Mouse (Mus musculus) stomach, embryonic 14.5 days (tissue): ENCODE results near the gene Rerg. TPM values are rescaled to one million over a fixed set of nuclear protein-coding genes. Genes with fewer than 3 reads are reported as not detected.
"Not testable (repeated sequence)": the region's sequence is repeated elsewhere in the genome, so short reads cannot be mapped to it uniquely, and the experiment has no call there.

Source experiments
- ATAC-seq: fragments of 200-750 bp; cut with Nextera tagmentation; 2 replicates; pipeline ENCODE4 v1.8.0; 2017; ENCODE audit warnings: low read depth, moderate TSS enrichment; ENCODE audit not compliant: insufficient number of reproducible peaks, insufficient read depth, low FRiP score
- H3K27ac ChIP-seq: fragments of 300-500 bp; sonication (generic); 2 replicates; pipeline ENCODE4 v1.5.1; 2014; ENCODE audit warnings: mild to moderate bottlenecking, low read length, moderate library complexity, mixed read lengths
- H3K27me3 ChIP-seq: fragments of 300-500 bp; sonication (generic); 2 replicates; pipeline ENCODE4 v1.6.1; 2014; ENCODE audit warnings: low read length, control low read depth, mixed read lengths; ENCODE audit not compliant: control insufficient read depth, insufficient read depth
- H3K36me3 ChIP-seq: fragments of 300-500 bp; sonication (generic); 2 replicates; pipeline ENCODE4 v1.6.1; 2014; ENCODE audit warnings: mild to moderate bottlenecking, control low read depth, low read length, moderate library complexity, mixed read lengths; ENCODE audit not compliant: control insufficient read depth, insufficient read depth
- H3K4me1 ChIP-seq: fragments of 300-500 bp; sonication (generic); 2 replicates; pipeline ENCODE4 v1.6.1; 2014; ENCODE audit warnings: low read length, control low read depth, mixed read lengths; ENCODE audit not compliant: control insufficient read depth, insufficient read depth
- H3K4me2 ChIP-seq: fragments of 300-500 bp; sonication (generic); replicated peaks from 2 replicates; pipeline ENCODE4 v1.6.1; 2014; ENCODE audit warnings: low read depth, low read length, control low read depth
- H3K4me3 ChIP-seq: fragments of 300-500 bp; sonication (generic); 2 replicates; pipeline ENCODE4 v1.5.1; 2014; ENCODE audit warnings: low read depth, low read length, control low read depth
- H3K9ac ChIP-seq: fragments of 300-500 bp; sonication (generic); replicated peaks from 2 replicates; pipeline ENCODE4 v1.6.1; 2014; ENCODE audit warnings: low read depth, mild to moderate bottlenecking, control low read depth, low read length, moderate library complexity, mixed read lengths
- H3K9me3 ChIP-seq: fragments of 300-500 bp; sonication (generic); 2 replicates; pipeline ENCODE4 v1.6.1; 2016; ENCODE audit warnings: low read depth, low read length, control low read depth; ENCODE audit not compliant: control insufficient read depth
- WGBS: fragments of 180-500 bp; shearing (Covaris S2); extraction: QIAGEN DNeasy Blood & Tissue Kit; methylation state at CpG from one replicate; pipeline ENCODE4 v1.1.7; 2014; 5-methylcytosine and 5-hydroxymethylcytosine counted together
- polyA plus RNA-seq: library from polyadenylated mRNA; unstranded; fragments of >200 nt; fragmentation: Nextera tagmentation; extraction: Ambion mirVana; gene quantifications from 2 replicates; pipeline ENCODE4 v1.2.1, GENCODE M21; 2014

Rerg gene
- polyA plus RNA-seq, 1 experiment from 2014 or later = 36.5 TPM

GRCm38 (mm10) chr6:137053464-137053863, 116.8 kb downstream of the Rerg start:
- no peak for ATAC-seq

GRCm38 (mm10) chr6:137053006-137053405, 117.3 kb downstream of the Rerg start:
- no peak for ATAC-seq
- Histone ChIP-seq H3K36me3 (no peaks in the 10 kb centered on the region; the same call in 1 of the 2 replicates), H3K4me2 (no peak overlapping the region), H3K4me1 (no peaks in the 10 kb centered on the region), H3K27ac (no peak overlapping the region), H3K4me3 (no peak overlapping the region), H3K9me3 (peaks cover 3% of the 10 kb centered on the region; the same call in 1 of the 2 replicates), H3K9ac (no peak overlapping the region), H3K27me3 (no peaks in the 10 kb centered on the region)
- WGBS = 89% methylated on average over 9 of the region's 9 CpGs

More at GRCm38 (mm10) chr6:137053464-137053863, 116.8 kb downstream of the Rerg start:
- no peak overlapping the region for H3K9ac ChIP-seq
- no peaks in the 10 kb centered on the region; the same call in 1 of the 2 replicates for H3K36me3 ChIP-seq
- no peak overlapping the region for H3K4me3 ChIP-seq
- no peak overlapping the region for H3K27ac ChIP-seq
- 78% methylated on average over 5 of the region's 5 CpGs for WGBS
- H3K4me2 ChIP-seq = no peak overlapping the region
- H3K9me3 ChIP-seq = peaks cover 3% of the 10 kb centered on the region; the same call in 1 of the 2 replicates
- no peaks in the 10 kb centered on the region for H3K27me3 ChIP-seq
- no peaks in the 10 kb centered on the region for H3K4me1 ChIP-seq

- no peak for ATAC-seq
- WGBS = 89% methylated on average over 11 of the region's 11 CpGs
Observed at GRCm38 (mm10) chr6:137047036-137047435, 123.3 kb downstream of the Rerg start.

GRCm38 (mm10) chr6:137045011-137045504, 125.2 kb downstream of the Rerg start:
- H3K36me3 ChIP-seq = no peaks in the 10 kb centered on the region
- no peaks in the 10 kb centered on the region for H3K4me1 ChIP-seq
- H3K4me2 ChIP-seq = no peak overlapping the region
- H3K27ac ChIP-seq = no peak overlapping the region
- no peak overlapping the region for H3K9ac ChIP-seq
- no peak for ATAC-seq
- peaks cover 3% of the 10 kb centered on the region; the same call in 1 of the 2 replicates for H3K9me3 ChIP-seq
- no peak overlapping the region for H3K4me3 ChIP-seq
- WGBS = 75% methylated on average over 9 of the region's 9 CpGs
- H3K27me3 ChIP-seq = no peaks in the 10 kb centered on the region

More at GRCm38 (mm10) chr6:137047036-137047435, 123.3 kb downstream of the Rerg start:
- Histone ChIP-seq H3K9me3 (peaks cover 3% of the 10 kb centered on the region; the same call in 1 of the 2 replicates), H3K9ac (no peak overlapping the region), H3K4me1 (no peaks in the 10 kb centered on the region), H3K36me3 (no peaks in the 10 kb centered on the region), H3K27me3 (no peaks in the 10 kb centered on the region), H3K4me3 (no peak overlapping the region), H3K27ac (no peak overlapping the region), H3K4me2 (no peak overlapping the region)

- H3K4me2 ChIP-seq, H3K9me3 ChIP-seq, H3K4me1 ChIP-seq, H3K9ac ChIP-seq, H3K36me3 ChIP-seq, ATAC-seq, H3K4me3 ChIP-seq, H3K27me3 ChIP-seq, H3K27ac ChIP-seq: not testable (repeated sequence)
- 88% methylated on average over 8 of the region's 8 CpGs for WGBS
Observed at GRCm38 (mm10) chr6:137035611-137036395, 134.5 kb downstream of the Rerg start.

GRCm38 (mm10) chr6:137030611-137031097, 139.6 kb downstream of the Rerg start:
- no peak for ATAC-seq
- Histone ChIP-seq H3K9ac (no peak overlapping the region), H3K4me3 (no peak overlapping the region), H3K4me1 (no peaks in the 10 kb centered on the region), H3K4me2 (no peak overlapping the region), H3K36me3 (no peaks in the 10 kb centered on the region), H3K9me3 (no peaks in the 10 kb centered on the region), H3K27me3 (no peaks in the 10 kb centered on the region), H3K27ac (no peak overlapping the region)
- WGBS = 77% methylated on average over 6 of the region's 6 CpGs

GRCm38 (mm10) chr6:137029931-137030610, 140.2 kb downstream of the Rerg start:
- H3K4me3 ChIP-seq = no peak overlapping the region
- no peak for ATAC-seq
- H3K4me2 ChIP-seq = no peak overlapping the region
- H3K27ac ChIP-seq = no peak overlapping the region
- H3K4me1 ChIP-seq = no peaks in the 10 kb centered on the region
- no peaks in the 10 kb centered on the region for H3K9me3 ChIP-seq
- H3K36me3 ChIP-seq = no peaks in the 10 kb centered on the region
- 77% methylated on average over 7 of the region's 7 CpGs for WGBS
- H3K27me3 ChIP-seq = no peaks in the 10 kb centered on the region
- H3K9ac ChIP-seq = no peak overlapping the region

- no peak overlapping the region for H3K9ac ChIP-seq
- no peaks in the 10 kb centered on the region for H3K27me3 ChIP-seq
- WGBS = 66% methylated on average over 5 of the region's 5 CpGs
- no peak overlapping the region for H3K4me2 ChIP-seq
- H3K4me3 ChIP-seq = no peak overlapping the region
- ATAC-seq = no peak
- no peaks in the 10 kb centered on the region for H3K4me1 ChIP-seq
- H3K27ac ChIP-seq = no peak overlapping the region
- no peaks in the 10 kb centered on the region for H3K36me3 ChIP-seq
- H3K9me3 ChIP-seq = no peaks in the 10 kb centered on the region
Observed at GRCm38 (mm10) chr6:137025461-137025860, 144.8 kb downstream of the Rerg start.
